Mouse (Mus musculus) CH12.LX (cell line): ENCODE measurements at regions not wholly inside any gene's neighbourhood (a gene's known extent, or its start where the extent isn't known, plus 50 kb on each side); places are given as distances from the start of the nearest gene placed in this dataset.

Experiments
- BHLHE40 ChIP-seq: IDR thresholded peaks from 2 replicates; pipeline ENCODE4 v1.6.1; 2011; ENCODE audit warnings: mild to moderate bottlenecking, low read depth, low read length, improper control_type of control experiment
- CTCF ChIP-seq, 2 experiments: IDR thresholded peaks in 1 of 2; conservative IDR thresholded peaks in 1 of 2; 2 replicates each; pipeline ENCODE4 v1.5.1; 2011 to 2012; ENCODE audit warnings: low read depth in 2 of 2, low read length in 2 of 2, improper control_type of control experiment in 1 of 2, inconsistent platforms in 1 of 2, mild to moderate bottlenecking in 1 of 2, moderate library complexity in 1 of 2
- E2F4 ChIP-seq: IDR thresholded peaks from 2 replicates; pipeline ENCODE4 v1.6.1; 2011; ENCODE audit warnings: low read depth, low read length, improper control_type of control experiment; ENCODE audit not compliant: insufficient replicate concordance
- ELF1 ChIP-seq: IDR thresholded peaks from 2 replicates; pipeline ENCODE4 v1.6.1; 2014; ENCODE audit warnings: low read depth, mild to moderate bottlenecking, inconsistent platforms, low read length, improper control_type of control experiment
- HCFC1 ChIP-seq: IDR thresholded peaks from 2 replicates; pipeline ENCODE4 v1.6.1; 2012; ENCODE audit warnings: low read depth, mild to moderate bottlenecking, inconsistent platforms, low read length, improper control_type of control experiment
- POLR2A ChIP-seq: IDR thresholded peaks from 2 replicates; pipeline ENCODE4 v1.6.1; 2011; ENCODE audit warnings: low read depth, mild to moderate bottlenecking, improper control_type of control experiment, low read length
- TCF12 ChIP-seq: IDR thresholded peaks from 2 replicates; pipeline ENCODE4 v1.6.1; 2014; ENCODE audit warnings: low read depth, mild to moderate bottlenecking, inconsistent platforms, low read length, improper control_type of control experiment
- USF1 ChIP-seq: IDR thresholded peaks from 2 replicates; pipeline ENCODE4 v1.6.1; 2014; ENCODE audit warnings: low read depth, mild to moderate bottlenecking, inconsistent platforms, low read length, improper control_type of control experiment
- USF2 ChIP-seq: conservative IDR thresholded peaks from 2 replicates; pipeline ENCODE4 v1.6.1; 2011; ENCODE audit warnings: low read depth, low read length, improper control_type of control experiment
- ZMIZ1 ChIP-seq: IDR thresholded peaks from 2 replicates; pipeline ENCODE4 v1.6.1; 2012; ENCODE audit warnings: low read depth, mild to moderate bottlenecking, inconsistent platforms, low read length, improper control_type of control experiment

DNA sequence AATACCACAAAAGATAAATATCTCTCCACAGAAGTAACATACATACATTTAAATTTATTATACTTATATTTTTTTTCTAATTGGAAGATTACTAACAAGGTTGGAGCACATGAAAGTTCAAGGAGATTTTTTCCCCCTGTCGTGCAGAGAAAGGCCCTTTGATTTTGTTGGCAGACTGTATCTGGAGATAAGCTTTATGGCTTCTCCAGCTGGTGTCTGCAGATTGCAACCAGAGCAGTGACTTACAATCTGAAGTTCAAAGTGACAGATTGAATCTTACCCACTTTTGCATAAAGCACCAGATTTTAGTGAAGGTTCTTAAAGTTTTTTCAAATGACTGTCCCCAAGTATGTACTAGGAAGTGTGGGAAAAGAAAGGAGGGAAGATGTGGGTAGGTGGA, 50.2 kb upstream of the Nox4 start:
- no peak for TF ChIP-seq BHLHE40
- TF ChIP-seq POLR2A, result no peak
- TF ChIP-seq E2F4, result no peak
- TF ChIP-seq HCFC1, result no peak
- TF ChIP-seq CTCF (conservative IDR thresholded peaks at IDR 0.05 in 1 of 2, IDR thresholded peaks at IDR 0.05 in 1 of 2; ENCODE audit: low read depth in 2 of 2, low read length in 2 of 2), result no peak
- no peak for TF ChIP-seq ELF1
- no peak for TF ChIP-seq ZMIZ1
- no peak for TF ChIP-seq USF1
- TF ChIP-seq TCF12, result no peak
- TF ChIP-seq USF2, result no peak
